Mouse (Mus musculus) small intestine, adult 2 months (tissue): ENCODE data around the gene Pkn1.

Experiments
- CTCF ChIP-seq: fragments of 200-500 bp; IDR thresholded peaks from 2 replicates; pipeline ENCODE4 v1.5.1; 2012; ENCODE audit warnings: low read depth, mild to moderate bottlenecking, control low read depth, inconsistent platforms, low read length, moderate library complexity, mixed read lengths; ENCODE audit not compliant: insufficient replicate concordance, insufficient read length; ENCODE audit errors: extremely low read depth
- POLR2A ChIP-seq: fragments of 200-500 bp; IDR thresholded peaks from 2 replicates; pipeline ENCODE4 v1.6.1; 2012; ENCODE audit warnings: low read depth, mild to moderate bottlenecking, control low read depth, inconsistent platforms, low read length, moderate library complexity

DNA sequence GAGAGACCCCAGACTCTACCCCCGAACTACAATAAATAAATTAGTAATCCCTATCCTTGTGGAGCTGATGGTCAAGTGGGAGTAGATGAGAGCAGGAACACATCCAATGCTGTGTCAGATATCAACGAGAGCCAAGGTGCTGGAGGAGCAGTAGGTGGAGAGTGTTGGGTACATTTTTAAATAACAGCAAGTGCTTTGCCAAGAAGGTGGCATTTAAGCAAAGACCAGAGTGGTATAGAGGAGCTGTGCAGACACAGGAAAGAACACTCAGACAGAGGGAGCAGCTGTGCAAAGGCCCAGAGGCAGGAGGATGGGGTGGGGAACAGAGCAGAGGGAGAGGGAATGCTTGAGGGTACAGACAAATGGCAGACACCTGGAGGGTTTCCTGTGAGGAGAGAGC is 81.9 kb downstream of the Pkn1 start:
- no peak for TF ChIP-seq CTCF
- no peak for TF ChIP-seq POLR2A
